Mouse (Mus musculus) intestine, embryonic 14.5 days (tissue): ENCODE data around the gene Erh. TPM values are rescaled to one million over a fixed set of nuclear protein-coding genes. Genes with fewer than 3 reads are reported as not detected.
A peak's percentile ranks its signal among the peaks of the same experiment; 100 is the strongest.

Experiments
- ATAC-seq: fragments of 200-750 bp; cut with Nextera tagmentation; replicated peaks from 2 replicates; pipeline ENCODE4 v1.8.0; 2017; ENCODE audit warnings: low read depth, moderate number of reproducible peaks, moderate TSS enrichment, moderate library complexity; ENCODE audit not compliant: low FRiP score, low TSS enrichment
- DNase-seq: peaks from one replicate; pipeline ENCODE4 v3.0.0-alpha.2; 2018; ENCODE audit warnings: low spot score
- H3K27ac ChIP-seq: fragments of 300-500 bp; sonication (generic); 2 replicates; pipeline ENCODE4 v1.5.1; 2014; ENCODE audit warnings: low read depth, mild to moderate bottlenecking, control low read depth
- H3K27me3 ChIP-seq: fragments of 300-500 bp; sonication (generic); replicated peaks from 2 replicates; pipeline ENCODE4 v1.6.1; 2014; ENCODE audit warnings: low read length, control low read depth; ENCODE audit not compliant: control insufficient read depth, insufficient read depth
- H3K36me3 ChIP-seq: fragments of 300-500 bp; sonication (generic); 2 replicates; pipeline ENCODE4 v1.6.1; 2014; ENCODE audit warnings: low read length, control low read depth; ENCODE audit not compliant: control insufficient read depth, insufficient read depth
- H3K4me1 ChIP-seq: fragments of 300-500 bp; sonication (generic); replicated peaks from 2 replicates; pipeline ENCODE4 v1.6.1; 2014; ENCODE audit warnings: low read length, control low read depth, mixed read lengths; ENCODE audit not compliant: control insufficient read depth, insufficient read depth
- H3K4me2 ChIP-seq: fragments of 300-500 bp; sonication (generic); 2 replicates; pipeline ENCODE4 v1.6.1; 2014; ENCODE audit warnings: low read length
- H3K4me3 ChIP-seq: fragments of 300-500 bp; sonication (generic); 2 replicates; pipeline ENCODE4 v1.5.1; 2014; ENCODE audit warnings: low read depth, low read length, control low read depth, mixed read lengths
- H3K9ac ChIP-seq: fragments of 300-500 bp; sonication (generic); 2 replicates; pipeline ENCODE4 v1.6.1; 2014; ENCODE audit warnings: mild to moderate bottlenecking, low read length
- H3K9me3 ChIP-seq: fragments of 300-500 bp; sonication (generic); 2 replicates; pipeline ENCODE4 v1.6.1; 2016; ENCODE audit warnings: low read length, control low read depth; ENCODE audit not compliant: control insufficient read depth
- WGBS: fragments of 180-500 bp; shearing (Covaris S2); extraction: QIAGEN DNeasy Blood & Tissue Kit; methylation state at CpG from one replicate; pipeline ENCODE4 v1.1.7; 2014; 5-methylcytosine and 5-hydroxymethylcytosine counted together
- polyA plus RNA-seq: library from polyadenylated mRNA; unstranded; fragments of >200 nt; fragmentation: Nextera tagmentation; extraction: Ambion mirVana; gene quantifications from 2 replicates; pipeline ENCODE4 v1.2.1, GENCODE M21; 2014

The Erh gene
- polyA plus RNA-seq, 1 experiment from 2014 or later, result 325 TPM

GRCm38 (mm10) chr12:80604218-80604617 lies 39.9 kb downstream of the Erh start:
- 92% methylated on average over 2 of the region's 2 CpGs for WGBS
- no peak for ATAC-seq
- Histone ChIP-seq H3K27me3 (no peaks in the 10 kb centered on the region), H3K9ac (no peak overlapping the region), H3K4me3 (no peak overlapping the region), H3K4me1 (peaks cover 14% of the 10 kb centered on the region), H3K4me2 (no peak overlapping the region), H3K36me3 (no peaks in the 10 kb centered on the region), H3K27ac (peak overlapping the region; percentile 38; the same call in 1 of the 2 replicates), H3K9me3 (no peaks in the 10 kb centered on the region)
- no peak for DNase-seq

DNA sequence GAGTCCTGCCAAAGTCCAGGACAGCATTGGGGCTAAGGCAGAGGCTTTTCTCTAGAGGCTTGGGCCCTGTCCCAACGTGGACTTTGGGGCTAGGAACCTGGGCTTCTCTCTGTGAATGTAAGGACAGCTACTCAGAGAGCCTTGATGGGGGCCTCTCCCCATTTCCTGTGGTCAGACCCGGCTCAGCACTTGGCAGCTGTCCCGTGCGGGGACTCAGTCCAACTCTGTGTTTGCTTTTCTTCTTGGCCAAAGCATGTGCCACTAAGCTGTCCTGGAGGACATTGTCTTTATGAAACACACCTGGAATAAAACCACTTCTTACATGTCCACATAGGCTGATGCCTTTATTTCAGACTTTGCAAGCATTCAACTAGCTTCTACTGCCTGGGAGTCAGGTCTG lies 40.6 kb downstream of the Erh start:
- Histone ChIP-seq H3K4me3 (no peak overlapping the region), H3K4me1 (peaks cover 14% of the 10 kb centered on the region), H3K9ac (no peak overlapping the region), H3K9me3 (no peaks in the 10 kb centered on the region), H3K4me2 (no peak overlapping the region), H3K27me3 (no peaks in the 10 kb centered on the region), H3K36me3 (no peaks in the 10 kb centered on the region), H3K27ac (peak overlapping the region; percentile 38; the same call in 1 of the 2 replicates)
- 0 out of 2 replicates have a peak, but pooled peaks have one; percentile 27 for ATAC-seq
- WGBS, result 37% methylated on average over 4 of the region's 4 CpGs
- DNase-seq, result no peak

DNA sequence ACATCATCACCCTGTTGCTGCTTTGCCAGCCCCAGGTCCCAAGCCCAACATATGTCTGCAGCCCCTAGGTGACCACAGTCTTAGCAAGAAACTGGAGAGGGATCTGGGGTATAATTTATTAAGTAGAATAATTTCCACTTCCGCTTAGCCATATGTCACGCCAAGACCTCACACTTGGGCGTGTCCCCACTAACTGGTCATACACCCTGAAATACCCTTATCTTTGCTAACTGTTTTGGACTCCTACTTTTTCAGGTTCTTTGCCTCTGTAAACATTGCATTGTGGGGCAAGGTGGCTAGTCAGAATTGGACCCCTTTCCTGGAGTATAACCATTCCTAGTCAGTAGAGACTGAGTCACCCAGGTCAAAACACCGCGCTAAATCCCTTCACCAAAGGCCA lies 41.7 kb downstream of the Erh start:
- 92% methylated on average over 5 of the region's 5 CpGs for WGBS
- Histone ChIP-seq H3K4me2 (no peak overlapping the region), H3K36me3 (no peaks in the 10 kb centered on the region), H3K9me3 (no peaks in the 10 kb centered on the region), H3K4me3 (no peak overlapping the region), H3K4me1 (peaks cover 14% of the 10 kb centered on the region), H3K27me3 (no peaks in the 10 kb centered on the region), H3K9ac (no peak overlapping the region), H3K27ac (no peak overlapping the region)
- ATAC-seq, result no peak
- DNase-seq, result no peak

DNA sequence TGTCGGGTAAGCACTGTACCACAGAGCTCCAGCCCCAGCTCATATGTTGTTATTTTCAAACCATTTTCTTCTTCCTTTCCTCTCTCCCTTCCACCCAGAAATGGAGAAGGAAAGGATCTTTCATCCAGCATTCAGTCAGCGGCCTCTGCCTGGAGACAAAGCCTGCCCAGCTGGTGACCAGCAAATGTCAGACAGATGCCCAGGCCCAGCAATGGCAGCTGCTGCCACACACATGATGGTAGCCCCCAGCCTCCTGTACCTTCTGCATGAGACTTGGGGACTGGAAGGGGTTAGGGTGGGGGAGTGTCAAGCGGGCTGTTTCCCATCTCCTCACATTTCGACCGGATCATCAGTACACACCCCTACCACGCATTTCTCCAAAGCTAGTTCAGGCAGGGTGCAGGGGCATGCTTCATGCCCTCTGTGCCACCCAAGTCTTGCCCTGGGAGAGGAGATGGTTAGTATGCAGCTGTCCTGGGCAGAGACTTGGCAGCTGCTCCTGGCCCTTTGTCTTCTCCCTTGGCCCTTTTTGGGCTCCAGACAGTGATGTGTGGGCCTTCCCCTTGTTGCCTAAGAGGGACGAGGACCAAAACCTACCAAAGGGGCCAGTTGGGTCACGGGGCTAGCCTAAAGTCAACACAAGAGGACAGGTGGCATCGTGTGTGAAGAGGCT lies 42.4 kb downstream of the Erh start:
- H3K36me3 ChIP-seq, result no peaks in the 10 kb centered on the region
- H3K4me2 ChIP-seq, result no peak overlapping the region
- peaks cover 14% of the 10 kb centered on the region for H3K4me1 ChIP-seq
- no peak overlapping the region for H3K4me3 ChIP-seq
- no peaks in the 10 kb centered on the region for H3K27me3 ChIP-seq
- no peak overlapping the region for H3K27ac ChIP-seq
- no peak for ATAC-seq
- 84% methylated on average over 9 of the region's 9 CpGs for WGBS
- no peaks in the 10 kb centered on the region for H3K9me3 ChIP-seq
- H3K9ac ChIP-seq, result no peak overlapping the region
- no peak for DNase-seq

DNA sequence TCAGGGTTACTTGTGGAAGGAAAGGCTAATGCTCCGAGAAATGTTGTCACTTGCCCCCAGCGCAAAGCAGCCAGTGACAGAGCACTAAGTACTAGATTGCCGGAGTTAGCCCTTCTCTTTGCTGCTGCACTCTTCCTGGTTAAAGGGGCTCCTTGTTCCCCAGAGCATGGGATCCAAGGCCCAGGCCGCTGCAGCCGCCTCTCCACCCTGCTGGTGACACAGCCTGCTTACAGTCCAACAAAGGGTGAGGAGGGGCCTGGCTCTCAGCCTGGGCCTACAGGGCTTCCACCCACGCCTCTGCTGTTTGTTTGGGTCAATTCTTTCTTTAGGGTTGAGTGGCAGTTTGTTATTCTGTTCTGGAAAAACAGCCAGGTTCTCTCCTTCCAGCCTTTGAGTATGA lies 45.4 kb downstream of the Erh start:
- H3K36me3 ChIP-seq, result no peaks in the 10 kb centered on the region
- H3K9me3 ChIP-seq, result no peaks in the 10 kb centered on the region
- no peak overlapping the region for H3K9ac ChIP-seq

GRCm38 (mm10) chr12:80598236-80598635 lies 45.9 kb downstream of the Erh start:
- H3K27me3 ChIP-seq, result no peaks in the 10 kb centered on the region
- H3K9ac ChIP-seq, result no peak overlapping the region
- WGBS, result 30% methylated on average over 7 of the region's 7 CpGs
- no peak overlapping the region for H3K4me3 ChIP-seq
- ATAC-seq, result no peak
- peaks cover 3% of the 10 kb centered on the region for H3K4me1 ChIP-seq
- no peaks in the 10 kb centered on the region for H3K9me3 ChIP-seq
- H3K27ac ChIP-seq, result no peak overlapping the region
- no peaks in the 10 kb centered on the region for H3K36me3 ChIP-seq
- no peak overlapping the region for H3K4me2 ChIP-seq
- DNase-seq, result no peak

More for the DNA sequence above, 45.4 kb downstream of the Erh start:
- no peak overlapping the region for H3K4me3 ChIP-seq
- H3K27ac ChIP-seq, result no peak overlapping the region
- WGBS, result 63% methylated on average over 6 of the region's 6 CpGs
- DNase-seq (no peak), ATAC-seq (no peak)
- H3K4me2 ChIP-seq, result no peak overlapping the region
- H3K4me1 ChIP-seq, result peaks cover 8% of the 10 kb centered on the region
- no peaks in the 10 kb centered on the region for H3K27me3 ChIP-seq

DNA sequence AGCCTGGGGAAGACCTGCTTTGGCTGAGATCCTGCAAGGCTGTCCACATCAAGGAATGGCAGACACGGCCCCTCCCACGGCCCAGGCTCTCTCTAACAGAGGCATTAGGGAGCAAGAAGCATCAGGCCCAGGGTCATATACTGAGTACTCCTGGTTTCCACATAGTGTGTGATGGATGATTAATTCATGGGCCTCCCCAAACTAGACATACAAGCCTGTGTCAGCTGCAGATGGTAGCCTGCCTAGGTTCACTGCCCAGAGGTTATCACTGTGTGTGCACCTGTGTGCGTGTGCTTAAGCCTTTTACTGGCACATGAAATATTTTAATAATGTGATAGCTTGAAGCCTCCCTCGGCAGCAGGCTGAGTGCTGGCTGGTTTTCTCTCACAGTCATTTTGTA lies 48.2 kb downstream of the Erh start:
- no peak for ATAC-seq
- Histone ChIP-seq H3K9ac (no peak overlapping the region), H3K36me3 (no peaks in the 10 kb centered on the region), H3K4me3 (no peak overlapping the region), H3K9me3 (no peaks in the 10 kb centered on the region), H3K27ac (no peak overlapping the region), H3K4me2 (no peak overlapping the region), H3K27me3 (no peaks in the 10 kb centered on the region), H3K4me1 (no peaks in the 10 kb centered on the region)
- WGBS, result 67% methylated on average over 4 of the region's 4 CpGs
- DNase-seq, result no peak

DNA sequence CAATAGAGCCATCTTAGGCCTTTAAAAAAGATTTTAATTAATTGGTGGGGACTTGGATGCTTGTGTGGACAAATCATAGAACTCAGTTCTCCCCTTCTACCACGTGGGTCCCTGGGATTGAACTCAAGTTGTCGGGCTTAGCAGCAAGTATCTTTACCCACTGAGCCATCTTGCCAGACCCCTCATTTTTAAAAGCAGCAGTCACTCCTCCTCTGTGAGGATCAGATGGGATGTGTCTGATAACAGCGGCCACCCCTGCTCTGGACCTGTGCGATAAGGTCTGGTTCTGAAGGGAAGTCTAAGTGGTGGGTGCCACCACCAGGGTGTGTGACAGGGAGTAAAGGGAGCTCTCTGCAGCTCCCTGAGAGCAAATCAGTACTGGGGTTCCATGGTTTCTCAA lies 48.6 kb downstream of the Erh start:
- no peak overlapping the region for H3K9ac ChIP-seq
- no peak for DNase-seq
- no peak overlapping the region for H3K4me2 ChIP-seq
- no peaks in the 10 kb centered on the region for H3K4me1 ChIP-seq
- WGBS, result 91% methylated on average over 4 of the region's 4 CpGs
- no peak overlapping the region for H3K4me3 ChIP-seq
- H3K27me3 ChIP-seq, result no peaks in the 10 kb centered on the region
- H3K9me3 ChIP-seq, result no peaks in the 10 kb centered on the region
- no peaks in the 10 kb centered on the region for H3K36me3 ChIP-seq
- no peak overlapping the region for H3K27ac ChIP-seq
- ATAC-seq, result no peak

- H3K4me3 ChIP-seq, result no peak overlapping the region
- no peaks in the 10 kb centered on the region for H3K36me3 ChIP-seq
- no peaks in the 10 kb centered on the region for H3K4me1 ChIP-seq
- ATAC-seq (no peak), DNase-seq (no peak)
- H3K9ac ChIP-seq, result no peak overlapping the region
- no peak overlapping the region for H3K4me2 ChIP-seq
- 90% methylated on average over 4 of the region's 4 CpGs for WGBS
- H3K27ac ChIP-seq, result no peak overlapping the region
- no peaks in the 10 kb centered on the region for H3K9me3 ChIP-seq
- no peaks in the 10 kb centered on the region for H3K27me3 ChIP-seq
Observed at GRCm38 (mm10) chr12:80594781-80595180, 49.4 kb downstream of the Erh start.
